Mouse (Mus musculus): ENCODE results near the gene Desi1. TPM values are rescaled to one million over a fixed set of nuclear protein-coding genes. Genes with fewer than 3 reads are reported as not detected.

Gene Desi1
- polyA plus RNA-seq, 1 experiment: 199 TPM

DNA sequence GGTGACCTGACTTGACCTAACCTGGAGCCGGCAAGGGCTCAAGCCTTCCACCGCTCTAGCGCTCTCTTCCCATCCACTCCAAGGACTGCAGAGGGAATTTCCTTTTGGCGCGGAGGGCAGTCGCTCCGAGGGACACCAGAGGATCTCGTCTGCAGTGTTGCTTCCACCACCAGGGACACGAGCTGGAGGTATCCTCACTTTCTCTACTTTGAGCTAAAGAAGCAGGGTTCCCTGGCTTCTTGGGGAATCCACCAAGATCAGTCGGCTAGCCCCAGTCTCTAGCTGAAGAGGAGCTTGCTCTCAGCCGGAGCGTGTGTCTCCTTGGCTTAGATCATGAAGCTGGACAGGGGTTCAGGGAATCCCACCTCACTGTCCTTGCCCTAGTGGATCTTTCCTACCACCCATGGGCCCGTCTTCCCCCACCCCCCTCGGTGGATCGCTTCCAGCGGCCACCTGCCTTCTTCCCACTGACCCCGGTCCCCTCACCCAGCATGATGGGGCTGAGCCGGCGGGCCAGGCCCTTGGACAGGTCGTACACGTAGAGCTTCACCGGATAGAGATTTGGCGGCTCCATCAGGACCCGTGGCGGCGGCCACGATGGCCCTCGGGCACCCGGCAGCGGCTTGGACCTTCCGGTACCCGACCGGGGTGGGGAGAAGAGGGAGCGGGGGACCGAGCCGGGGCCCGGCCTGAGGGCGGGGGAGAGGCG lies 18.1 kb downstream of the Desi1 start:
- peak overlapping the region; percentile 79 for H3K4me3 ChIP-seq (ENCODE audit: control insufficient read depth, insufficient read depth, low read length)
- under 1% methylated on average over 39 of the region's 39 CpGs for WGBS
- H3K27me3 ChIP-seq (ENCODE audit: control insufficient read depth, insufficient read depth, low read length): no peaks in the 10 kb centered on the region
- DNase-seq: peak; percentile 37
- H3K4me1 ChIP-seq (replicated peaks; ENCODE audit: control insufficient read depth, insufficient read depth, low read length): peaks cover 17% of the 10 kb centered on the region
- TF ChIP-seq CTCF (IDR thresholded peaks at IDR 0.05; ENCODE audit: borderline replicate concordance, control insufficient read depth, extremely low read depth, insufficient read depth, low read length, poor library complexity): no peak
- no peak for TF ChIP-seq POLR2A (IDR thresholded peaks at IDR 0.05; ENCODE audit: control insufficient read depth, extremely low read depth, insufficient read depth, low read length, poor library complexity)
- H3K27ac ChIP-seq (ENCODE audit: control insufficient read depth, insufficient read depth, low read length): peak overlapping the region; percentile 42
- H3K36me3 ChIP-seq (ENCODE audit: control insufficient read depth, insufficient read depth, low read length): peaks cover 18% of the 10 kb centered on the region

DNA sequence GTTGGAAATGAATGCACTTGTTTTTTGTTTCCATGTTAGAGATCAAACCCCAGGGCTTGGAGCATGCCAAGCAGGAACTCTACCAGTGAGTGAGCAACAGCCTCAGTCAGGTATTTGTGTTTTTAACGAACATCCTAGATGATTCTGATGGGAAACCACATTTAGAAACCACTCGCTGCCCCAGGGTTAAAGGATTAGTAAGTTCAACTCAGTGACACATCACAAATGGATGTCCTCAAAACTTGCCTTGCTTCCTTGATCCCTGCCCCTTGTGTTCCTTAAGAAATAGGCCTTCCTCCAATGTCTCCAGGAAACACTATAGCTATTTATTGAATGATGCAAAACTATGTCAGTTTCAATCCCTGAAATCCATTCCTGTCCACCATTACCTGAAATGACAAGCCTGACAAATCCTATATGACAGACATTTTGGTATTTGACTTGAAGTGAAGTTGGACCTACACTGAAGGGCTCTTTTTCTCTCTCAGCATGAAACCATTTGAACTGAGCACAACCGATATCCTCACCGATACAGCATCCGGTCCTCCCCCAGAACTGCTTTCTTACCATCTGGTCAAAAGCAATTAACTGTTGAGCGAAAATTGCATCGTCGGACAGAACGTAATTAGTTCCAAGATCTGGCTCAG lies 18.8 kb downstream of the Desi1 start:
- H3K4me3 ChIP-seq (ENCODE audit: control insufficient read depth, insufficient read depth, low read length): peak overlapping the region; percentile 79
- no peak for DNase-seq
- H3K27me3 ChIP-seq (ENCODE audit: control insufficient read depth, insufficient read depth, low read length): no peaks in the 10 kb centered on the region
- H3K36me3 ChIP-seq (ENCODE audit: control insufficient read depth, insufficient read depth, low read length): peaks cover 15% of the 10 kb centered on the region
- WGBS: 5% methylated on average over 9 of the region's 9 CpGs
- peaks cover 17% of the 10 kb centered on the region for H3K4me1 ChIP-seq (replicated peaks; ENCODE audit: control insufficient read depth, insufficient read depth, low read length)
- peak overlapping the region; percentile 65 for H3K27ac ChIP-seq (ENCODE audit: control insufficient read depth, insufficient read depth, low read length)
- TF ChIP-seq CTCF (IDR thresholded peaks at IDR 0.05; ENCODE audit: borderline replicate concordance, control insufficient read depth, extremely low read depth, insufficient read depth, low read length, poor library complexity): no peak
- TF ChIP-seq POLR2A (IDR thresholded peaks at IDR 0.05; ENCODE audit: control insufficient read depth, extremely low read depth, insufficient read depth, low read length, poor library complexity): no peak

DNA sequence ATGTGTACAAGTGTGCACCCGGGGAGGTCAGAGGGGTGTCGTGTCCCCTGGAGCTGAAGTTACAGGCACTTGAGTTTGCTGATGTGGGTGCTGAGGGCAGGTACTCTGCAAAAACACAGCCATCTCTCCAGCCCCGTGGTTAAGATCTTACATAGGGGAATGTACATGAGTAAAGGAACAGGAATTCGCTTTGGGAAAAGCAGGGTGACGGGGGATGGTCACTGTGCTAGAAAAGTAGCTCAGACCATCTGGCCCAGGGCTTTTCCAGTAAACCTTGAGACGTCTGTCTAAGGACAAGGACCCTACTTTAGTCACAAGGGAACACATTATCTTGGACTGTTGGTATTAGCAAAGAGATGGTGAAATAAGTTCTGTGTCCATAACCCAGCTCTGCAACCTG lies 21.7 kb downstream of the Desi1 start:
- peaks cover 15% of the 10 kb centered on the region for H3K4me1 ChIP-seq (replicated peaks; ENCODE audit: control insufficient read depth, insufficient read depth, low read length)
- WGBS: 92% methylated on average over 6 of the region's 6 CpGs

DNA sequence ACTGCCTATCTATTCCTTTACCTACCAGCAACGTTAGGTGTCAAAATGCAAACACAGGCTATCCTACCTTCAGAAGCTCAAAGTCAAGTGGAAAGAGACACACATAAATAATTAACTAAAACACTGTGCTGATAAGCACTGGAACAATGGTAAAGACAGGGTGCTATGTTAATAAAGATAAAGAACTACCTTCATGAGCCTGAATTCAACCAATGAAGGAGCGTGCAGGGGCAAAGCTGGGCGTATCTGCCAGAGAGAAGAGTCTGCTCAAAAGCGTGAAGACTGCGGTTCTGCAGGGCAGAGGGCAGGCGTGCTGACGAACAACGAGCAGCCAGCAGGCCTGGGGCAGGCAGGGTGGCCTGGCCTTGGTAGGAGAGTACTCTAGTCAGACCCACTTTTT lies 29.4 kb downstream of the Desi1 start:
- no peak overlapping the region for H3K27ac ChIP-seq (ENCODE audit: control insufficient read depth, insufficient read depth, low read length)
- H3K4me1 ChIP-seq (replicated peaks; ENCODE audit: control insufficient read depth, insufficient read depth, low read length): no peaks in the 10 kb centered on the region; the same call in 1 of the 2 replicates
- whole genome bisulfite sequencing: 98% methylated on average over 8 of the region's 8 CpGs
- peaks cover 53% of the 10 kb centered on the region for H3K36me3 ChIP-seq (ENCODE audit: control insufficient read depth, insufficient read depth, low read length)
- DNase-seq: no peak
- H3K4me3 ChIP-seq (ENCODE audit: control insufficient read depth, insufficient read depth, low read length): no peak overlapping the region
- H3K27me3 ChIP-seq (ENCODE audit: control insufficient read depth, insufficient read depth, low read length): no peaks in the 10 kb centered on the region
- no peak for TF ChIP-seq CTCF (IDR thresholded peaks at IDR 0.05; ENCODE audit: borderline replicate concordance, control insufficient read depth, extremely low read depth, insufficient read depth, low read length, poor library complexity)
- no peak for TF ChIP-seq POLR2A (IDR thresholded peaks at IDR 0.05; ENCODE audit: control insufficient read depth, extremely low read depth, insufficient read depth, low read length, poor library complexity)

More for the DNA sequence above, 21.7 kb downstream of the Desi1 start:
- DNase-seq: no peak
- H3K27me3 ChIP-seq (ENCODE audit: control insufficient read depth, insufficient read depth, low read length): no peaks in the 10 kb centered on the region
- H3K27ac ChIP-seq (ENCODE audit: control insufficient read depth, insufficient read depth, low read length): no peak overlapping the region
- TF ChIP-seq POLR2A (IDR thresholded peaks at IDR 0.05; ENCODE audit: control insufficient read depth, extremely low read depth, insufficient read depth, low read length, poor library complexity): no peak
- no peak for TF ChIP-seq CTCF (IDR thresholded peaks at IDR 0.05; ENCODE audit: borderline replicate concordance, control insufficient read depth, extremely low read depth, insufficient read depth, low read length, poor library complexity)
- H3K36me3 ChIP-seq (ENCODE audit: control insufficient read depth, insufficient read depth, low read length): peaks cover 7% of the 10 kb centered on the region; the same call in 1 of the 2 replicates
- H3K4me3 ChIP-seq (ENCODE audit: control insufficient read depth, insufficient read depth, low read length): no peak overlapping the region

DNA sequence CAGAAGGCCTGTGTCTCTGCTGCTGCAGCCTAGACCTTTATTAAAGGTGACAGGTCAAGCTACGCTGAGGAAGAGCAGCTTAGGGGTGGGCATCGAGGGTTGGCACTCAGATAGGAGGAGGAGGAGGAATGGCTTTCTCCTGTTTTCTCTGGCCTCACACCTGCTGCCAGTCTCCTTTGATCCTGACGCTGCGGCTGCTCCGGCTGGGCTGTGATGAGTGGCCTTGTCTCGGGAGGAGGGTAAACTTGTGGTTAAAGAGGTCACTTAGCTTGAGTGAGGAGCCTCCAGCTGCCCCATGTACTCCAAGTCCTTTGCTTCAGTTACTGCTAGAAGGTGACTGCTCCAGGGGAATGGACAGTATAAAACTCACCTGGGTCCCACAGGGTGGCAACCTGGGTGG lies 39.7 kb downstream of the Desi1 start:
- 89% methylated on average over 6 of the region's 6 CpGs for WGBS
- no peaks in the 10 kb centered on the region for H3K4me1 ChIP-seq (replicated peaks; ENCODE audit: control insufficient read depth, insufficient read depth, low read length)
- H3K4me3 ChIP-seq (ENCODE audit: control insufficient read depth, insufficient read depth, low read length): no peak overlapping the region
- no peaks in the 10 kb centered on the region for H3K27me3 ChIP-seq (ENCODE audit: control insufficient read depth, insufficient read depth, low read length)
- no peak overlapping the region for H3K27ac ChIP-seq (ENCODE audit: control insufficient read depth, insufficient read depth, low read length)
- H3K36me3 ChIP-seq (ENCODE audit: control insufficient read depth, insufficient read depth, low read length): peaks cover 69% of the 10 kb centered on the region
- no peak for DNase-seq
- TF ChIP-seq CTCF (IDR thresholded peaks at IDR 0.05; ENCODE audit: borderline replicate concordance, control insufficient read depth, extremely low read depth, insufficient read depth, low read length, poor library complexity): no peak
- no peak for TF ChIP-seq POLR2A (IDR thresholded peaks at IDR 0.05; ENCODE audit: control insufficient read depth, extremely low read depth, insufficient read depth, low read length, poor library complexity)

DNA sequence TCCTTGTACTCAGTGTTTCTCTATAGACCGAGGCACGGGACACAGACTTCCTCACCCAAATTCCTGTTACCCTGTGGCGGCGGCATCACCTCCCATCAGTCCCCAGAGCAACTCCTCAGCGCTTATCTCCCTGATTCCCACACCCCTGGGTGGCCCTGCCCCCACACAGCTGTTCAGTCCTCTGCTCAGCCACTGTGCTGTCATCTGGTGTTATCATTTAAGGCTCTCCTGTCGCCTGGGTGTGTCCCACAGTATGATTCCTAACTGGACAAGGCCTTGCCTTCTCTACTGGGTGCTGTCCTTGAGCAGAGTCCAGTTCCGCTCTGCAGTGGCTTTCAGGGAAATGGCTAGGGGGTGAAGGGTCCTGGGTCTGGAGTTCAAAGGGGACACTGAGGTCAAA lies 43.1 kb downstream of the Desi1 start:
- Histone ChIP-seq H3K27me3 (ENCODE audit: control insufficient read depth, insufficient read depth, low read length) (no peaks in the 10 kb centered on the region), H3K4me1 (replicated peaks; ENCODE audit: control insufficient read depth, insufficient read depth, low read length) (no peaks in the 10 kb centered on the region), H3K36me3 (ENCODE audit: control insufficient read depth, insufficient read depth, low read length) (peaks cover 35% of the 10 kb centered on the region), H3K4me3 (ENCODE audit: control insufficient read depth, insufficient read depth, low read length) (no peak overlapping the region), H3K27ac (ENCODE audit: control insufficient read depth, insufficient read depth, low read length) (no peak overlapping the region)
- no peak for DNase-seq
- TF ChIP-seq POLR2A (IDR thresholded peaks at IDR 0.05; ENCODE audit: control insufficient read depth, extremely low read depth, insufficient read depth, low read length, poor library complexity) (no peak), CTCF (IDR thresholded peaks at IDR 0.05; ENCODE audit: borderline replicate concordance, control insufficient read depth, extremely low read depth, insufficient read depth, low read length, poor library complexity) (no peak)
- WGBS: 72% methylated on average over 7 of the region's 7 CpGs

Data from thymus, adult 2 months (tissue).